Comparison of ENCODE assay signal across 13 mouse cellular contexts in the genomic region with DNA sequence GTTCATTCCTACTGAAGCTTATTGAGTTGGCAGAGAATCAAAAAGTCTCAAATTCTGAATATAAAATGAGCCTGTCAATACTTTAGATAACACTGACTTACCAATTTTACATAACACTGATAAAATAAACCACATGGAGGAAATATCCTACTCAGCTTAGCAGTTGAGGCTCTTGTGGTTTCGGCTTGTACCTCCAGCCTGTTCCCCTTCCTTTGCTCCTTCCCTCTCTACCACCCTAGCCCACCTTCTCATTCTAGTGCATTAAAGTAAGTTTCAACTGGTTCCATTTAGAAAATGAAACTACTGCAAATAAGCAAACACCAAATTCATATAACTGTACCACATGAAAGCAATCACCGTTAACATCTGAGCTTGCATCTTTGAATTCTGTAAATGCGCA.
"Had no signal": no experiment of that assay in that cellular context is flagged by ENCODE, and none has a peak within 500 bp of the region (broad histone marks: within the 10 kb centered on the region; RNA-seq: fewer than 3 reads in every experiment).

No protein-coding gene starts in this region.

- DNase-seq: kidney, adult 18-20 months; kidney, postnatal 10 days; kidney, postnatal 4 days; liver; liver, embryonic 13.5 days; lung, adult 18-20 months; lung, postnatal 36 days; midbrain, embryonic 14.5 days; retina, postnatal 1 day; right cerebral cortex, postnatal 4 days; spleen, adult 18-20 months; thymus, adult 18-20 months; thymus, postnatal 36 days had no signal
